Mouse (Mus musculus) cerebellum, adult (tissue): ENCODE measurements around the gene Strip1.
A peak's percentile ranks its signal among the peaks of the same experiment; 100 is the strongest.
"Not testable (repeated sequence)": the region's sequence is repeated elsewhere in the genome, so short reads cannot be mapped to it uniquely, and the experiment has no call there.

Experiments used
- ATAC-seq: cut with Nextera tagmentation; 2 replicates; pipeline ENCODE4 v1.9.2; 2017; ENCODE audit warnings: mild to moderate bottlenecking, moderate library complexity, mixed read lengths; ENCODE audit not compliant: insufficient number of reproducible peaks, low FRiP score, low TSS enrichment

Strip1 gene

DNA sequence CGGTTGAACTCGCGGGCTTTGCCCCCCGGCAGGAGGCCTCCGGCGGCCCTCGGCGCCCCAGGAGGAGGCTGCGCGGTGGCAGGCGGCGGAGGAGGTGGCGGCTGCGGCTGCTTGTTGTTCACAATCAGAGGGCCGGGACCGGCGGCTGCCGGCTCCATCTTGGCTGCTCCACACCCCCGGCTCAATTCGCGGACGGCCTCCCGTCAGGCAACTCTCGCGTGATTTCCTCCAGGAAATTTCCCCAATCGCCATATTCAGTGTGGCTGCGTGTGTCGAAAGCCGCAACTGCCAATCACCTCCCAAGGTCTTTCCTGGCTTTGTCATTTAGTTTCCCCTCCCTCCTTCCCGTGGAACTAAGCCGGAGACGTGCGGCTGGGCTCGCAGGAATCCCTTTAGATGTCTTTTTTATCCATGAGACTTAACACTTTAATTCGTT is at the start of gene Strip1:
Gene Strip1 (minus strand): TSS at position 172 of the 436 bp plus-strand sequence.
- ATAC-seq, result peak; percentile 92

DNA sequence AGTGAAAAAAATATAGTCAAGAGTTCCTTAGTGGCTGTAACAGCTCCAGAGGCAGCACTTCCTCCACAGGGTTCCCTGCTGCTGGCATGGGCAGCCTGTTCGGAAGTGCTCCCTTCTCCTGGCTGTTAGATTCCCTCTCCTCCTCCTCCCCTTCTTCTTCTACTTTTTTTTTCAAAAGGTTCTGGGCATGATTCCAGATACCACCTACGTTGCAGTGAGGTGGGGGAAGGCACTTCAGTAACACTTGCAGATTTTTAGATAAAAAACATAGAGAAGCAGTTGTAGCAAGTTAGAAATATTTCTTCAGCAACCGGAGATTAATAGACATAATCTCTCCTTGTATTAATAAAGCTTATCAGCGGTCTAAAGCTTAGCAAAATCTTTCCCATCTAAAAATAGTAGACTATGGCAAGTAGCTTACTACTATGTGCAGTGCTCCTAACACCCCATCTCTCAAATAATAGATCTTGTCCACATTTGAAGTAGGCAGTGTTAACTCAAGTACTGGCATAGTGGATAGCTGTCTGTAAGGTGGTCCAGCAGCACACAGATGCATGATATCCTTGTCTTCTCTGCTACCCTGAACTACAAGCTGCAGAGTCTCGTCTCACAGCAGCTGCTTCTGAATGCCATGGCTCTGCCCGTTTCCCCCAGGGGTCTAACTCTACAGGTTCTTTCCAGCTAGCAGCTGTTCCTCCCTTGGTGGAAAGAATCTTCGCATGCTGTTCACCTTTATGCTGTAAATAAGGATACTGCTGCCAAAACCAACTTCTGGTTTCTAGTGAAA is 49.5 kb upstream of the Strip1 start:
- no peak for ATAC-seq

DNA sequence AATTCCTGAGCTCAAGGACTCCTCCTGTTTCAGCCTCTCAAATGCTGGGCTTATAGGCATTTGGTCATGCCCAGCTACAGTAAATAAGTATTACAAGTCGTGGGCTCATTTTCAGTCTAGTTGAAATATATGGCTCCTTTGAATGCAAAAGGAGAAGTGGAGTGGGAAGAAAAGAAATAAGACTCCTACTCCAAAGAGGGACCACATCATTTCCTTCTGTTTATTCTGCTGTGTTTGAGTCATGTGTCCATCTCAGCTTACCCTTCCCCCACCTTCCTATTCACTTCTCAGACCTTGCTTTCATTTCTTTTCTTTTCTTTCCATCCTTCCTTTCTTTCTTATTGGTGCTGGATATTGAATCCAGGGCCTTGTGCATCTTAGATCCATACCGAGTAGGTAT is 40.0 kb upstream of the Strip1 start:
- no peak for ATAC-seq

- no peak for ATAC-seq
These were observed 39.0 kb upstream of the Strip1 start for GRCm38 (mm10) chr3:107670500-107670899.

DNA sequence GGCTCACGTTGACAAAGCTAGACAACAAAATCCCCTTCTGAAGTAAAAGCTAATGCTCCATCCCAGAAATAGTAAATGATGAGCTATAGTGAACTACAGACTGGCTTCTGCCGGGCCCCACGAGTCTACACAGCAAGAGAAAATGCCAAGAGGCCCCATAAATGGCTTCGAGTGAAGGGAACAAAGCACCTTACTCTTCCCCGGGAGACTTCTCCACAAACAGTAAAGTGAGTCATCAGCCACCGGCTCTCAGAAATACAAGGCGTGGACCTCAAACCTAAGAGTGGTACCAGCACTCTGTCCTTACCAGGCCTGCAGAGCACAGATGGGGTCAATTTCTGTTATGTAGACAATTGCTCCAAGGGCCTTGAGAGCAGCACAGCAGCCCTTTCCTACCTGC is 37.3 kb upstream of the Strip1 start:
- no peak for ATAC-seq

- ATAC-seq, result no peak
These were observed 35.9 kb upstream of the Strip1 start for GRCm38 (mm10) chr3:107667426-107667825.

GRCm38 (mm10) chr3:107664641-107665040 is 33.1 kb upstream of the Strip1 start:
- no peak for ATAC-seq

GRCm38 (mm10) chr3:107659000-107659399 is 27.5 kb upstream of the Strip1 start:
- ATAC-seq, result no peak

GRCm38 (mm10) chr3:107656888-107657287 is 25.4 kb upstream of the Strip1 start:
- ATAC-seq, result no peak

DNA sequence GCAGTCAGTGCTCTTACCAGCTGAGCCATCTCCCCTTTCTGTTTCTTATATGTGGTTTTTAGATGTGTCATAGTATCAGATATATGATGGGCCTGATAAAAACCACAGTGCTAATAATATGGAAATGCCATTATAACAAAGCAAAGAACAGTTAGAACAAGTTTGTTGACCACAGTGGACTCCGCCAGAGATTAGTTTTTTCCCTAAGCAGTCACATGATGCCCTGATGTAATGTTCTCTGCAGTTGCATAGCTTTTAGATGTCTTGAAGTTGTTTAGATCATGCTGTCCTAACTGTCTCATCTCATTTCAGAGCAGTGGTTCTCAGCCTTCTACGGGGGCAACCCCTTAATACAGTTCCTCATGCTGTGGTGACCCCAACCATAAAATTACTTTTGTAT is 24.7 kb upstream of the Strip1 start:
- ATAC-seq, result no peak

DNA sequence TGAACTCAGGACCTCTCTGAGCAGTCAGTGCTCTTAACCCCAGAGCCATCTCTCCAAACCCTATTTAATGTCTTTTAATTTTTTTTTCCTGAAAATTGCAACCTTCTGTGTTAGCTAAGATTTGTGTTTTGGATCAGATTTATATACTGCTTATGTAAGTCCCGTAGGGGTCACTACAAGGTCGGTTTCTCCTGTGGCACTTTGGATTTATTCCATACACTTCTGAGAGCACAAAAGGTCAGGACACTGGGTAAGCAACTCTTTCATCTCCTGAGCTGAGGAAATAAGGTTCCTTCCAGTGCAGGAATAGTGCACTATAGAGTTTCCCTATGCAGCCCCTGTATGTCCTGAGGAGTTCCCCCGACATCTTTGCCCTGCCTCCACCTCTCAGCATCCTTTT is 24.0 kb upstream of the Strip1 start:
- no peak for ATAC-seq

- no peak for ATAC-seq
These were observed 23.4 kb upstream of the Strip1 start for GRCm38 (mm10) chr3:107654861-107655260.

GRCm38 (mm10) chr3:107652968-107653367 is 21.5 kb upstream of the Strip1 start:
- no peak for ATAC-seq

DNA sequence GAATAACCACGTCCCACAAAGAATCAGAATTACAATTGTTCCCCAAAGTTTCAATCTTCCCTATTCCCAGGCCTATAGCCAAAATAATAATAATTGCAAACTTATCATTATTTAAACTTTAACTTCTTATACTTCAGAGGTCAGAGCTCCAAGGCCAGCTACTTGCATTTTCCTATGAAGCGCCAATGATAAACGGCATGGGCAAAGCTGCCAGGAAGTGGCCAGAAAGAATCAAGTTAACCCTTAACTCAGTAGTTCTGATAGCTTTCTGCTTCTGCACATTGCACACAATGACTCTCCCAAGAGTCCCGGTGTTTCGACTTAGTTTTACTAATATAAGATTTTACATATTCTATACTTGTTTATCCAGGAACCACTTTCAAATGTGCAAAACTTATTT is 18.8 kb upstream of the Strip1 start:
- not testable (repeated sequence) for ATAC-seq

DNA sequence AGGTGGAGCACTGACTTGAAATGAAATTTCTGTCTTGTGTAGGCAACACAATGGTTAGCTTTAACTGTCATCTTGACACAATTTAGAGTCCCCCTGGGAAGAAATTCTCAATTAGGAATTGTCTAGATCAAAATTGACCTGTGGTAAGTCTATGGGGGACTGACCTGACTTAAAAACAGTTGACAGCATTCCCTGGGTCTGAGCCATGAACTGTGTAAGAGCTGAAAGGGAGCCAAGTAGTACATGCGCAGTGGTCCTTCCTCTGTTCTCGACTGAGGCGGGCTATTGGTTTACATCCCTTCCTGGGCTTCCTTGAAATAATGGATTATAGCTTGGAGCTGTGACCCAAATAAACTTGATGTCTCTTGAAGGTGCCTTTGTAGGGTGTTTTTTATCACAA is 15.5 kb upstream of the Strip1 start:
- ATAC-seq, result no peak

- no peak for ATAC-seq
These were observed 6.2 kb upstream of the Strip1 start for GRCm38 (mm10) chr3:107637606-107638172.

DNA sequence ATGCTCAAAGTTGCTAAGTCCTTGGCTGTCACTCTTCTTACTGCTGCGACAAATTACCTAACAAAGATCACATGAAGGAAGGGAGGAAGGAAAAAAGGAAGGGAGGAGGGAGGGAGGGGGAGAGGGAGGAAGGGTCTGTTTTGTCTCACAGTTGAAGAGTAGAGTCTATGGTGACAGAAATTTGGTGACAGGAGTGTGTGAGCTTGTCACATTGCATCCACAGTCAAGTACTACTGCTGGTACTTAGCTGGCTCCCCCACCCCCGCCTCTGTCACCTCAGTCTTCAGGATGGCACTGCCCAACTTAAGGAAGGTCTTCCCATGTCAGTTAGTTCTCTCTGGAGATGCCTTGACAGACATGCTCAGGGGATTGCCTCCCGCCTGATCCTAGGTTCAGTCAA is 4.7 kb upstream of the Strip1 start:
- ATAC-seq, result no peak

GRCm38 (mm10) chr3:107635836-107636235 is 4.3 kb upstream of the Strip1 start:
- ATAC-seq, result no peak

DNA sequence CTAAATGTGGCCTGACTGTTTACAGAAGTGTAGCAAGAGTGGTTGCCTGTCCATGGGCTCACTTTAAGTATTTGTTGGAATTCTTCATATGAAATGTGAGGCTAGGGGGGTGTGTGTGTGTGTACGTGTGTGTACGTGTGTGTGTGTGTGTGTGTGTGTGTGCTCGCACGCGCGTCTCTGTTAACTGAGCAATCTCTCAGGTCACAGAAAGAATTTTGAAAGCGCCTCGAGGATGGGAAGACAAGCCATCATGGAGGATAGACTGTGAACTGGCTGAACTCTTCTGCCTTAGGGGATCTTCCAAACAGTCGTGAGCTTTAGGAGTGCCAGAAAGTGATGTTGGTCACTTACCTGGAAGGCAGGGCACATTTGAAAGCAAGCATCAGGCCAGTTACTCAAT is 2.4 kb upstream of the Strip1 start:
- no peak for ATAC-seq

DNA sequence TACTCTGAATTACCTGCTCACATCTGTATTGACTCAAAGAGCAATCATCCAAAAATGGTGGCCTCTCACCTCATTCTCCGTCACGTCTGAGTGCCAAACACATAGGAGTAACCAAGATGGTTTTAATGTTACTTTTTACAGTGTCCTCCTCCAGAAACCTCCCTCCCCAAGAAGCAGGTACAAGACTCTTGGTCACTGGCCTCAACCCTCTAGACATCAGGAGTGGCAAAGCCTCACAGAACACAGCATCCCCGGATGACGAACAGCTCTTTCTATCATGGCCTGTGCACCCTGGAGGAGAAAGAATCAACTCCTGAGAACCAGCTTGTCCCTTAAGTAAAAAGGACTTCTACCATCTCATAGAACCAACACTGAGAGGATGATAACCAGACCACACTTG is 1.3 kb upstream of the Strip1 start:
- ATAC-seq, result no peak

DNA sequence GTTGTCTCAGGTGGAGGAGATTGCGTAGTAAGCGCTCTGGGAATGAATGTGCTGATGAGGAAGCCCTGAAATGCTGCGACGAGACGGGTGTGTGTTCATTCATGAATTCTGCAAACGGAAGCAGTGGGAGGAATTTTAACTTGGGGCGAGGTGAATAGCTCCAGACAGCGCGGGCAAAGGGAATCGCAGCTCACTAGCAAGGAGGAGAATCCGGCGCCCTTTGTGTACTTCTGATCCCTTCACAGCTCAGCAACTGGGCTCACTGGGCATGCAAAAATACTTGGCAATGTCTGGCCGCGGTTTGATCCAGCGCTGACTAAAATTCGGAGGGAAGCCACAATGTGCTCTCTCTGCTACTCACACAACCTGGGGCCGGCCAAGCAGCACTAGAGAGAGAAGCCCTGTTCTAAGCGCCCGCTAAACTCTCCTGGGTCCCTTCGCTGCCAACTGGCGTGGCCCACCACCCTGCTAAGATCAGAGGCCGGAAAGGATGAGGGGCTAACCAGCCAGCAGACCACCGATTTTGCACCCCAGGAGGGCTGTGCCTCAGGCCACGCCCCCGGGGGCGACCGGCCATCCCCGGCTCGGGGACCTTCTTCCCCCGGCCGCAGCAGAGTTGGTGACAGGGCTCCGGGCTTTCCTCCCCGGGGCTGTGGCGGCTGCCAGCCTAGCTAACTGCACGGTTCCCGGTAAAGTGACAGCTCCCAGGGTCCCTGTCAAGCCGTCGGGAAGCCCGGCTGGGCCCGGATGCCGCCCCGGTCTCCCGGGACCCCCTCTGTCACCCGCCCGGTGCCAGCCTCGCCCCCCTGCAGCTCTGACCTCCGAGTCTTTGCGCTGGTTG is 592 bp downstream of the Strip1 start, which contains the start of gene Gm10961:
Gene Gm10961 (plus strand): TSS at position 641 of the 841 bp plus-strand sequence.
- peak; percentile 54 for ATAC-seq
